Comparison of ENCODE assay signal across 15 mouse cellular contexts in the genomic region with DNA sequence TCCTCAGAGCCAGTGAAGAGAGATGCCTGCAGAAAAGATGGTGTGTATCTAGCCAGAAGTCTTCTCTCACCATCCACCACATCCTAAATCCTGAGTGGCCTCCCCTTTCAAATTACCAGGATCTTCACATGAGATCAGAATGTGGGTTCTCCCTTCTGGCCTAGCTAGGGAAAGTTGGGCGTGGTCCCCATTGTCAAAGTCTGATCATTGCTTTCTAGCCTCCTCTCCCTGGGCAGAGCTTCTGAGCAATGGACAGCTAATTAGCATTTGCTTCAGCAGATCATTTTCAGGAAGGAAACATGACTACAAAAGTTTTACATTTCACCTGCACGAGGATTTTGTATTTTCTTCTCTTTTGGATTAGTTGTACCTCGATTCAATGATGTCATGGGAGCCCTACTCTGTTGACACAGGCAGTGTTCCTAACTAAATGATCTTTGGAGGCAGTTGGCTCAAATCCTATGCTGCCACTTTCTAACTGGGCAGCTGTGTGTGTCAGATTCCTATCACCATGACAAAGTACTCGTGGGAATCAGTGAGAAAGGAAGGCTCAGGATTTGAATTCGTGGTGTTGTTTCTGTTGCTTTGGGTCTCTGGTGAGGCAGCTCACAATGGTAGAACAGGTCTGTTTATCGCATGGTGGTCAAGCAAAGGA.
"Had no signal": no experiment of that assay in that cellular context is flagged by ENCODE, and none has a peak within 500 bp of the region (broad histone marks: within the 10 kb centered on the region; RNA-seq: fewer than 3 reads in every experiment).

No protein-coding gene starts in this region.

- H3K27me3 ChIP-seq: liver, embryonic 13.5 days; midbrain, embryonic 12.5 days; midbrain, embryonic 15.5 days; neural tube, embryonic 12.5 days; neural tube, embryonic 15.5 days had no signal

- H3K36me3 ChIP-seq: liver, embryonic 13.5 days had no signal

- H3K4me1 ChIP-seq: liver, embryonic 13.5 days; midbrain, embryonic 12.5 days; neural tube, embryonic 12.5 days; neural tube, embryonic 15.5 days had no signal

- H3K4me3 ChIP-seq: liver, embryonic 13.5 days; midbrain, embryonic 12.5 days; midbrain, embryonic 15.5 days; neural tube, embryonic 12.5 days; neural tube, embryonic 15.5 days had no signal

- DNase-seq: kidney, adult 11 months; kidney, adult 9 months; kidney, postnatal 14 days; kidney, postnatal 4 days; liver, embryonic 13.5 days; lung, embryonic 14.5 days; right cerebral cortex, postnatal 4 days; thymus, adult 2 months; thymus, postnatal 14 days had no signal

- H3K27ac ChIP-seq: liver, embryonic 13.5 days; macrophage; midbrain, embryonic 12.5 days; midbrain, embryonic 15.5 days; neural tube, embryonic 12.5 days; neural tube, embryonic 15.5 days; stomach, postnatal 0 days had no signal

- H3K9ac ChIP-seq: liver, embryonic 13.5 days; lung, embryonic 14.5 days; midbrain, embryonic 12.5 days; midbrain, embryonic 15.5 days; neural tube, embryonic 12.5 days; neural tube, embryonic 15.5 days had no signal
